ENCODE assay signal across 24 mouse cellular contexts in genomic region chr7:37552384-37552783, GRCm38 (mm10).
"Had no signal": no experiment of that assay in that cellular context is flagged by ENCODE, and none has a peak within 500 bp of the region (broad histone marks: within the 10 kb centered on the region; RNA-seq: fewer than 3 reads in every experiment).

No protein-coding gene starts in this region.

- H3K9ac ChIP-seq: heart, embryonic 12.5 days; hindbrain, embryonic 13.5 days; intestine, embryonic 15.5 days; limb, embryonic 12.5 days; liver, embryonic 13.5 days; liver, embryonic 15.5 days had no signal

- H3K27ac ChIP-seq: gastrocnemius, adult 2 months; heart, embryonic 10.5 days; hindbrain, embryonic 13.5 days; intestine, embryonic 15.5 days; layer of hippocampus, adult 2 months; left cerebral cortex, adult 2 months; limb, embryonic 10.5 days; limb, embryonic 12.5 days; liver, embryonic 13.5 days; liver, embryonic 15.5 days had no signal

- H3K27me3 ChIP-seq: hindbrain, embryonic 13.5 days; intestine, embryonic 15.5 days; liver, embryonic 13.5 days; liver, embryonic 15.5 days had no signal

- H3K4me2 ChIP-seq: heart, embryonic 12.5 days; hindbrain, embryonic 13.5 days; intestine, embryonic 15.5 days; limb, embryonic 12.5 days; liver, embryonic 11.5 days; liver, embryonic 13.5 days; liver, embryonic 15.5 days had no signal

- H3K9me3 ChIP-seq: heart, embryonic 10.5 days; heart, embryonic 12.5 days; hindbrain, embryonic 13.5 days; intestine, embryonic 15.5 days; limb, embryonic 10.5 days; limb, embryonic 12.5 days; liver, embryonic 13.5 days; liver, embryonic 15.5 days had no signal

- H3K4me3 ChIP-seq: gastrocnemius, adult 2 months; heart, embryonic 10.5 days; heart, embryonic 12.5 days; hindbrain, embryonic 13.5 days; intestine, embryonic 15.5 days; layer of hippocampus, adult 2 months; left cerebral cortex, adult 2 months; limb, embryonic 10.5 days; limb, embryonic 12.5 days; liver, embryonic 13.5 days; liver, embryonic 15.5 days had no signal

- DNase-seq: gastrocnemius, adult 2 months; gastrocnemius, postnatal 10 days; gastrocnemius, postnatal 25 days; heart, adult 18-20 months; heart, postnatal 10 days; heart, postnatal 4 days; kidney, adult 8-10 months; kidney, postnatal 14 days; kidney, postnatal 4 days; liver; liver, embryonic 13.5 days had no signal

- ATAC-seq: hindbrain, embryonic 16.5 days; inflammation-experienced regulatory T-cells, adult 6 months; intestine, embryonic 15.5 days; intestine, postnatal 0 days had no signal

- H3K4me1 ChIP-seq: heart, embryonic 10.5 days; heart, embryonic 12.5 days; intestine, embryonic 15.5 days; liver, embryonic 13.5 days; liver, embryonic 15.5 days had no signal

- H3K36me3 ChIP-seq: heart, embryonic 10.5 days; heart, embryonic 12.5 days; hindbrain, embryonic 13.5 days; intestine, embryonic 15.5 days; limb, embryonic 10.5 days; limb, embryonic 12.5 days; liver, embryonic 13.5 days; liver, embryonic 15.5 days had no signal
